Mouse (Mus musculus): ENCODE measurements around the gene Cmah. TPM values are rescaled to one million over a fixed set of nuclear protein-coding genes. Genes with fewer than 3 reads are reported as not detected.

Gene Cmah
- polyA plus RNA-seq, 1 experiment: 13.7 TPM

DNA sequence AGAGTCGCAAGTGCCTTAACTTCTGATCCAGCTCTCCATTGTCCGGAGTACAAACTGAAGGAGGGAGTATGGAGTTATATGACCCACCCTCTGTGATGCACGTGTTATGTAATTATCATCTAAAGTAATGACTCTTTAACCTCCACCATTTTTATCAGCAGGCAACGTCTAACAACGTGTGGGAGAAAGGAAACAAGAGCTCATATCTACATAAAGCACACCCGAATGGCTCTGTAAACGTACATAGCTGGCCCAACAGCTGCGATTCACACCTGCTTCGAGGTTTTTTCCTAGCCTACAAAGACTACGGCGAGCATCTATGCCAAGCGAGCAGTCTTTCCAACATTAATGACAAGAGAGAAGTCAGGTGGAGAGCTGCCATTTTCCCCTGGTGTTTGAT is 169.8 kb downstream of the Cmah start:
- Histone ChIP-seq H3K27ac (ENCODE audit: insufficient read depth, low read length) (no peak overlapping the region), H3K4me3 (ENCODE audit: extremely low read depth, insufficient read depth, insufficient read length) (no peak overlapping the region), H3K27me3 (ENCODE audit: control insufficient read depth, insufficient read depth, low read length) (no peaks in the 10 kb centered on the region), H3K36me3 (ENCODE audit: control insufficient read depth, insufficient read depth, low read length) (no peaks in the 10 kb centered on the region), H3K4me1 (ENCODE audit: control insufficient read depth, insufficient read depth, insufficient read length) (peaks cover 8% of the 10 kb centered on the region)
- 49% methylated on average over 12 of the region's 12 CpGs for WGBS
- TF ChIP-seq POLR2A (IDR thresholded peaks at IDR 0.05; ENCODE audit: low read depth, low read length) (no peak), CTCF (IDR thresholded peaks at IDR 0.05; ENCODE audit: extremely low read depth, insufficient read depth, insufficient read length, insufficient replicate concordance) (no peak)
- no peak for DNase-seq (ENCODE audit: low read depth in 1 of 2, low spot score in 2 of 2)

DNA sequence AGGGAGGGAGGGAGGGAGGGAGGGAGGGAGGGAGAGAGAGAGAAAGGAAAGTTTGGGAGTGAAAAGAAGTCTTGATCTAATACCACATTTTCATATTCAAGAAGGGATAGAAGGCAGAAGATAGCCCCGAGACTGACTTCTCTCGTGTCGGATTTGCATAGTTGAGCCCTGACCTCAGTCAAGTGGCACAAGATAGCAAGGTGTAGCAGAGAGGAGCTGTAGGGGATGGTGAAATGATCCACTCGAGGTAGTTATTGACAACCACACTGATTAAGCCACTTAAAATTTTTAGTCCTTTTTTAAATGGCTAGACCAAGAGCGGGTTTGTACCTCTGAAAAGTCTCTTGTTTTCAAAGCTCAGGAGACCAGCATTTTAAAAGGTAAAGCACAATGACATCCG is 171.1 kb downstream of the Cmah start:
- no peak overlapping the region for H3K4me3 ChIP-seq (ENCODE audit: extremely low read depth, insufficient read depth, insufficient read length)

DNA sequence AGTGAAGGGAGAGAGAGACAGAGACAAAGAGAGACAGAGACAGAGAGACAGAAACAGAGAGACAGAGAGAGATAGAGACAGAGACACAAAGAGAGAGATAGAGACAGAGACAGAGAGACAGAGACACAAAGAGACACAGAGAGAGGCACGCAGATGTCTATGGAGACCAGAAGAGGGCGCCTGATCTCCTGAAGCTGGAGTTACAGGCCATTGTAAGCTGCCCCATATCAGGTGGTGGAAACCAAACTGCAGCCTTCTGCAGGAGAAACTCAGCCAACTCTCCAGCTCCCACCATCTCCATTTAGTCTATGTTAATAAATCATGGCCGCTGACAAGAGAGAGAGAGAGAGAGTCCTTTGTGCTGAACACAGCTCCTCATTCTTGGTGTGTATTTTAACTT is 172.3 kb downstream of the Cmah start:
- peaks cover 12% of the 10 kb centered on the region for H3K4me1 ChIP-seq (ENCODE audit: control insufficient read depth, insufficient read depth, insufficient read length)
- WGBS: 24% methylated on average over 3 of the region's 3 CpGs
- peak; percentile 61; the same call in 1 of the 2 replicates for TF ChIP-seq CTCF (IDR thresholded peaks at IDR 0.05; ENCODE audit: extremely low read depth, insufficient read depth, insufficient read length, insufficient replicate concordance)
- TF ChIP-seq POLR2A (IDR thresholded peaks at IDR 0.05; ENCODE audit: low read depth, low read length): no peak
- H3K27ac ChIP-seq (ENCODE audit: insufficient read depth, low read length): no peak overlapping the region
- H3K36me3 ChIP-seq (ENCODE audit: control insufficient read depth, insufficient read depth, low read length): no peaks in the 10 kb centered on the region
- peak in 1 of 2 experiments; percentile 37 for DNase-seq (ENCODE audit: low read depth in 1 of 2, low spot score in 2 of 2)
- H3K4me3 ChIP-seq (ENCODE audit: extremely low read depth, insufficient read depth, insufficient read length): no peak overlapping the region
- H3K27me3 ChIP-seq (ENCODE audit: control insufficient read depth, insufficient read depth, low read length): no peaks in the 10 kb centered on the region

More for the DNA sequence above, 171.1 kb downstream of the Cmah start:
- H3K27ac ChIP-seq (ENCODE audit: insufficient read depth, low read length): no peak overlapping the region
- no peak for DNase-seq (ENCODE audit: low read depth in 1 of 2, low spot score in 2 of 2)
- H3K36me3 ChIP-seq (ENCODE audit: control insufficient read depth, insufficient read depth, low read length): no peaks in the 10 kb centered on the region
- peaks cover 12% of the 10 kb centered on the region for H3K4me1 ChIP-seq (ENCODE audit: control insufficient read depth, insufficient read depth, insufficient read length)
- 68% methylated on average over 6 of the region's 6 CpGs for WGBS
- H3K27me3 ChIP-seq (ENCODE audit: control insufficient read depth, insufficient read depth, low read length): no peaks in the 10 kb centered on the region
- TF ChIP-seq CTCF (IDR thresholded peaks at IDR 0.05; ENCODE audit: extremely low read depth, insufficient read depth, insufficient read length, insufficient replicate concordance) (no peak), POLR2A (IDR thresholded peaks at IDR 0.05; ENCODE audit: low read depth, low read length) (no peak)

DNA sequence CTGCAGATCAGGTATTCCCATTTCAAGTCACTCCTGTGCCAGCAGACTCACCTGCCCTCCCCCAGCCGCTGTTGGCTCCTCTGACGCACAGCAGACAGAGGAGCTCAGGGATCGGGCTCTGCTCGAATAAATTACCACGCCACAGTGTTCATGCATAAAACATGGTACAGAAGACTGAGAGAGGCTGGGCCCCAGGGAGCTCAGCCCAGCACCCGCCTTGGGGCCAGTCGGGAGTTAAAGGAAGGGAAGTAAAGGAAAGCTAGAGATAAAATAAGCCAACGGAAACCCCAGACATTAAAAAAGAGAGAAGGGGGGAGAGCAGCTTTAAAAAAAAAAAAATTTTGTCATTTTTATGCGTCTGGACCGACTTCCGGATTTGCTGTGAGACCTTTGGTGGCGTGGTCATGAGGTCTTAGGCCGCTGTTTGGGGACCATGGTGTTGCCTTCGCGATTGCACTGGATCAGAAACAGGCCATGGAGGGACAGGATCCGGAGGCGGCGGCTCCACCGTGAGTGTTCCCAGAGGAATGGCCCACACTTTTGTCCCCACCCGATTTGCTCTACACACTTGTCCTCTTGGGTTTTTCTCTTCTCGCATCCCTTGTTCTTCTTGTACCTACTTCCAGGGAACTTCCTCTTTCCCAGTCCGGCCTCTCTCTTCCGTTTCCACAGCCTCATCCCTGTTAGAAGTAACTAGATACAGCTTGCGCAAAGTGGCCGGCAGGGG is 174.1 kb downstream of the Cmah start:
- peak in 1 of 2 experiments; percentile 22 for DNase-seq (ENCODE audit: low read depth in 1 of 2, low spot score in 2 of 2)
- WGBS: 13% methylated on average over 25 of the region's 25 CpGs
- H3K27me3 ChIP-seq (ENCODE audit: control insufficient read depth, insufficient read depth, low read length): no peaks in the 10 kb centered on the region
- H3K36me3 ChIP-seq (ENCODE audit: control insufficient read depth, insufficient read depth, low read length): no peaks in the 10 kb centered on the region; the same call in 1 of the 2 replicates
- peak overlapping the region; percentile 62 for H3K4me3 ChIP-seq (ENCODE audit: extremely low read depth, insufficient read depth, insufficient read length)
- H3K4me1 ChIP-seq (ENCODE audit: control insufficient read depth, insufficient read depth, insufficient read length): peaks cover 12% of the 10 kb centered on the region
- H3K27ac ChIP-seq (ENCODE audit: insufficient read depth, low read length): peak overlapping the region; percentile 79
- no peak for TF ChIP-seq CTCF (IDR thresholded peaks at IDR 0.05; ENCODE audit: extremely low read depth, insufficient read depth, insufficient read length, insufficient replicate concordance)
- no peak; the same call in 1 of the 2 replicates for TF ChIP-seq POLR2A (IDR thresholded peaks at IDR 0.05; ENCODE audit: low read depth, low read length)

DNA sequence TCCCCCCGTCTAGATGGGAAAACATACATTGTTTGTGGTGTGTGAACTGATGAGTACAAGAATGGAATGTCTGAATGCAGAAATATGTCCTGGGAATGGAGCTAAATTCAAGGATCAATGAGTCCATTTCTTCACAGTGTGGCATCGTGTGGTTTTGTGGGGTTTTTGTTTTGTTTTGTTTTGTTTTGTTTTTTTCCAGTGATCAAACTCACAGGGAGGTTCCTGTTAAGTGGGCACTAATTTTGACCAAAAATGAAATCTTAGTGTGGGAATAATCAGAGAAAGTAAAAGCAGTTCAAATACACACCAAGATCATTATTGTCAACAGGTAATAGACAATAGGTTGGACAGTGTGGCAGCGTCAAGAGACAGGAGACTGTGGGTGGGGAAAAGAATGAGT is 174.7 kb downstream of the Cmah start:
- H3K4me3 ChIP-seq (ENCODE audit: extremely low read depth, insufficient read depth, insufficient read length): peak overlapping the region; percentile 62
- H3K4me1 ChIP-seq (ENCODE audit: control insufficient read depth, insufficient read depth, insufficient read length): peaks cover 12% of the 10 kb centered on the region
- 14% methylated on average over 3 of the region's 3 CpGs for WGBS
- H3K27ac ChIP-seq (ENCODE audit: insufficient read depth, low read length): peak overlapping the region; percentile 79
- DNase-seq (ENCODE audit: low read depth in 1 of 2, low spot score in 2 of 2): no peak
- no peaks in the 10 kb centered on the region; the same call in 1 of the 2 replicates for H3K36me3 ChIP-seq (ENCODE audit: control insufficient read depth, insufficient read depth, low read length)
- H3K27me3 ChIP-seq (ENCODE audit: control insufficient read depth, insufficient read depth, low read length): no peaks in the 10 kb centered on the region
- TF ChIP-seq POLR2A (IDR thresholded peaks at IDR 0.05; ENCODE audit: low read depth, low read length): no peak
- no peak for TF ChIP-seq CTCF (IDR thresholded peaks at IDR 0.05; ENCODE audit: extremely low read depth, insufficient read depth, insufficient read length, insufficient replicate concordance)

DNA sequence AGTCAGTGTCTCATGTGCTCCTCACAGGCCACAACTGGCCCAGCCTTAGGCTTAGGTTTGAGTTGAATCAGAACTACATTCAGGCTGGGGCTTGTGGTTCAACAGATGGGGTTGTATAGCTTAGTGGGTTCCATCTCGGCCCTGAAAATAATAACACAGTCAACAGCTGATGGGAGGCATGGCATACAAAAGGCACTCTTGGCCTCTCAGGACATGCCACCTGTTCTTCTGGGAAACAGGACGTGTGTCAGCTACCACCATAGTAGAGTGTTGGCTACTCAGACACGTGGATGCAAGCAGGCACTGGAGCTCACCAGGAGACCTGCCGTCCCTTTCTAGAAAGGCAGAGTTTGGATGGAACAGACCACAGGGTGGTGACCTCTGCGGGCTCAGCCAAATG is 178.6 kb downstream of the Cmah start:
- DNase-seq (ENCODE audit: low read depth in 1 of 2, low spot score in 2 of 2): no peak
- Histone ChIP-seq H3K27me3 (ENCODE audit: control insufficient read depth, insufficient read depth, low read length) (no peaks in the 10 kb centered on the region), H3K4me3 (ENCODE audit: extremely low read depth, insufficient read depth, insufficient read length) (no peak overlapping the region), H3K4me1 (ENCODE audit: control insufficient read depth, insufficient read depth, insufficient read length) (peaks cover 18% of the 10 kb centered on the region), H3K36me3 (ENCODE audit: control insufficient read depth, insufficient read depth, low read length) (no peaks in the 10 kb centered on the region; the same call in none of the 2 replicates), H3K27ac (ENCODE audit: insufficient read depth, low read length) (no peak overlapping the region)
- no peak for TF ChIP-seq CTCF (IDR thresholded peaks at IDR 0.05; ENCODE audit: extremely low read depth, insufficient read depth, insufficient read length, insufficient replicate concordance)
- no peak for TF ChIP-seq POLR2A (IDR thresholded peaks at IDR 0.05; ENCODE audit: low read depth, low read length)
- WGBS: 86% methylated on average over 5 of the region's 5 CpGs

DNA sequence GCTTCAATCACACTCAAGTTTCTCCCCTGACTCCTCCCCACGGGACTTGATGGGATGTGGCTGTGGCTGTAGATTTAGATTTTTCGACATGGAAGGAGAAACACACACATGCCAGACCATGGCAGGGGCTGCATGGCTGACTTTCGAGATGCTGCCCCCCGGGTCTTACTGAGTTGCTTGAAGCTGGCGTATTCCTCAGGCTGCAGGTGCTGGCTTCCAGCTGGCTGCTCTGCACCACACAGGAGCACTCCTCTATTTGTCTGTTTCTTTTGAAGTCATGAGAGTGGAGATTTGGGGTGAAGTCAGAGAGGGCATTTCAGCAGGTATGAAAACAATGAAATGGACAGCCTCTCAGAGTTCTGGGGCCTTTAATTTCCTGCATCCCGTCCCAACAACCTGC is 180.0 kb downstream of the Cmah start:
- WGBS: 48% methylated on average over 6 of the region's 6 CpGs
- no peak for TF ChIP-seq POLR2A (IDR thresholded peaks at IDR 0.05; ENCODE audit: low read depth, low read length)
- no peak for TF ChIP-seq CTCF (IDR thresholded peaks at IDR 0.05; ENCODE audit: extremely low read depth, insufficient read depth, insufficient read length, insufficient replicate concordance)
- Histone ChIP-seq H3K27me3 (ENCODE audit: control insufficient read depth, insufficient read depth, low read length) (no peaks in the 10 kb centered on the region), H3K4me3 (ENCODE audit: extremely low read depth, insufficient read depth, insufficient read length) (no peak overlapping the region), H3K36me3 (ENCODE audit: control insufficient read depth, insufficient read depth, low read length) (no peaks in the 10 kb centered on the region; the same call in none of the 2 replicates), H3K4me1 (ENCODE audit: control insufficient read depth, insufficient read depth, insufficient read length) (peaks cover 16% of the 10 kb centered on the region), H3K27ac (ENCODE audit: insufficient read depth, low read length) (no peak overlapping the region)
- no peak for DNase-seq (ENCODE audit: low read depth in 1 of 2, low spot score in 2 of 2)

All from spleen, adult 2 months (tissue).